Mouse (Mus musculus): ENCODE measurements around the gene Col12a1. TPM values are rescaled to one million over a fixed set of nuclear protein-coding genes. Genes with fewer than 3 reads are reported as not detected.

The Col12a1 gene
- total RNA-seq, 1 experiment from 2014 or later = 9.8 TPM

GRCm38 (mm10) chr9:79604546-79604945 lies 114.1 kb downstream of the Col12a1 start:
- no peak for DNase-seq

GRCm38 (mm10) chr9:79603448-79603847 lies 115.2 kb downstream of the Col12a1 start:
- DNase-seq = no peak

- no peak for DNase-seq
These were observed 118.4 kb downstream of the Col12a1 start for GRCm38 (mm10) chr9:79600237-79600570.

- DNase-seq = no peak
These were observed 119.0 kb downstream of the Col12a1 start for GRCm38 (mm10) chr9:79599395-79600236.

- no peak for DNase-seq
These were observed 120.1 kb downstream of the Col12a1 start for GRCm38 (mm10) chr9:79598578-79598977.

- DNase-seq = no peak
These were observed 132.0 kb downstream of the Col12a1 start for GRCm38 (mm10) chr9:79586415-79587195.

- no peak for DNase-seq
These were observed 151.8 kb downstream of the Col12a1 start for GRCm38 (mm10) chr9:79566838-79567237.

- no peak for DNase-seq
These were observed 165.3 kb downstream of the Col12a1 start for GRCm38 (mm10) chr9:79553297-79553696.

Other genes with a start within 250 kb of the Col12a1 start
- gene Cox7a2, start 41.0 kb upstream of the Col12a1 start, total RNA-seq (2021) = 302 and 327 TPM in 2 replicates
- 125 and 133 TPM in 2 replicates for gene Tmem30a, start 74.7 kb upstream of the Col12a1 start, total RNA-seq (2021)

Measured in adrenal gland, postnatal 25 days (tissue).